Mouse (Mus musculus) ES-E14 (cell line): ENCODE data around the gene Dpm3.

Experiments used
- CHD2 ChIP-seq: IDR thresholded peaks from 2 replicates; pipeline ENCODE4 v1.6.1; 2014; ENCODE audit warnings: mild to moderate bottlenecking, low read depth, low read length, inconsistent platforms
- MAFK ChIP-seq: IDR thresholded peaks from 2 replicates; pipeline ENCODE4 v1.6.1; 2014; ENCODE audit warnings: mild to moderate bottlenecking, low read depth, low read length, inconsistent platforms; ENCODE audit not compliant: insufficient read depth
- ZC3H11A ChIP-seq: IDR thresholded peaks from 2 replicates; pipeline ENCODE4 v1.6.1; 2012; ENCODE audit warnings: low read depth, mild to moderate bottlenecking, inconsistent platforms, low read length, borderline replicate concordance

DNA sequence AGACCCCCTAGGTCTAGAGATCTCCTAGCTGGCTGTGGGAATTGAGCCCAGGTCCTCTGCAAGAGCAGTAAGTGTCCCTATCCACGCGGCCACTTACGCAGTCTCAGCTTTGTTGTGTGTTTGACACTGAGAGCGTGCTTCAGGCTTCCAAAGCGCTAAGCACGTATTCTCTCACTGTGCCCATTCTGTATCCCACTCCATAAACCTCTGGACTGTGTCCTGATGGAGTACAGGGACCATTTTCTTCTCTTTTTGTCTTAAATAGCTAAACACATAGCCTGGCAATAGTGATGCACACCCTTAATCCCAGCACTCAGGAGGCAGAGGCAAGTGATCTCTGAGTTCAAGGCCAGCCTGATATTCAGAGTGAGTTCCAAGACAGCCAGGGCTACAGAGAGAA, 39.8 kb downstream of the Dpm3 start:
- no peak for TF ChIP-seq ZC3H11A
- no peak for TF ChIP-seq MAFK
- TF ChIP-seq CHD2 = no peak
